Mouse (Mus musculus) midbrain, embryonic 16.5 days (tissue): ENCODE measurements at regions not wholly inside any gene's neighbourhood (a gene's known extent, or its start where the extent isn't known, plus 50 kb on each side); places are given as distances from the start of the nearest gene placed in this dataset.
"Not testable (repeated sequence)": the region's sequence is repeated elsewhere in the genome, so short reads cannot be mapped to it uniquely, and the experiment has no call there.

Source experiments
- ATAC-seq: fragments of 200-750 bp; cut with Nextera tagmentation; 2 replicates; pipeline ENCODE4 v1.8.0; 2017; ENCODE audit warnings: moderate TSS enrichment
- H3K27ac ChIP-seq: fragments of 300-500 bp; sonication (generic); 2 replicates; pipeline ENCODE4 v1.5.1; 2014; ENCODE audit warnings: mild to moderate bottlenecking, low read length, mixed read lengths
- H3K27me3 ChIP-seq: fragments of 300-500 bp; sonication (generic); 2 replicates; pipeline ENCODE4 v1.6.1; 2014; ENCODE audit warnings: low read depth, low read length, mixed read lengths; ENCODE audit not compliant: control insufficient read depth, insufficient read depth
- H3K36me3 ChIP-seq: fragments of 300-500 bp; sonication (generic); 2 replicates; pipeline ENCODE4 v1.6.1; 2014; ENCODE audit warnings: mild to moderate bottlenecking, low read length, moderate library complexity, mixed read lengths; ENCODE audit not compliant: control insufficient read depth, insufficient read depth
- H3K4me1 ChIP-seq: fragments of 300-500 bp; sonication (generic); 2 replicates; pipeline ENCODE4 v1.6.1; 2014; ENCODE audit warnings: mild to moderate bottlenecking, low read length, mixed read lengths; ENCODE audit not compliant: control insufficient read depth, insufficient read depth
- H3K4me2 ChIP-seq: fragments of 300-500 bp; sonication (generic); 2 replicates; pipeline ENCODE4 v1.6.1; 2014; ENCODE audit warnings: mild to moderate bottlenecking, low read length, mixed read lengths
- H3K4me3 ChIP-seq: fragments of 300-500 bp; sonication (generic); 2 replicates; pipeline ENCODE4 v1.5.1; 2014; ENCODE audit warnings: low read depth, mild to moderate bottlenecking, low read length, moderate library complexity, mixed read lengths
- H3K9ac ChIP-seq: fragments of 300-500 bp; sonication (generic); 2 replicates; pipeline ENCODE4 v1.6.1; 2014; ENCODE audit warnings: low read depth, low read length, mixed read lengths
- H3K9me3 ChIP-seq: fragments of 300-500 bp; sonication (generic); replicated peaks from 2 replicates; pipeline ENCODE4 v1.6.1; 2014; ENCODE audit warnings: mild to moderate bottlenecking, low read length, mixed read lengths; ENCODE audit not compliant: control insufficient read depth, poor library complexity, severe bottlenecking
- WGBS: fragments of 180-500 bp; shearing (Covaris S2); extraction: QIAGEN DNeasy Blood & Tissue Kit; methylation state at CpG from one replicate; pipeline ENCODE4 v1.1.7; 2014; 5-methylcytosine and 5-hydroxymethylcytosine counted together

DNA sequence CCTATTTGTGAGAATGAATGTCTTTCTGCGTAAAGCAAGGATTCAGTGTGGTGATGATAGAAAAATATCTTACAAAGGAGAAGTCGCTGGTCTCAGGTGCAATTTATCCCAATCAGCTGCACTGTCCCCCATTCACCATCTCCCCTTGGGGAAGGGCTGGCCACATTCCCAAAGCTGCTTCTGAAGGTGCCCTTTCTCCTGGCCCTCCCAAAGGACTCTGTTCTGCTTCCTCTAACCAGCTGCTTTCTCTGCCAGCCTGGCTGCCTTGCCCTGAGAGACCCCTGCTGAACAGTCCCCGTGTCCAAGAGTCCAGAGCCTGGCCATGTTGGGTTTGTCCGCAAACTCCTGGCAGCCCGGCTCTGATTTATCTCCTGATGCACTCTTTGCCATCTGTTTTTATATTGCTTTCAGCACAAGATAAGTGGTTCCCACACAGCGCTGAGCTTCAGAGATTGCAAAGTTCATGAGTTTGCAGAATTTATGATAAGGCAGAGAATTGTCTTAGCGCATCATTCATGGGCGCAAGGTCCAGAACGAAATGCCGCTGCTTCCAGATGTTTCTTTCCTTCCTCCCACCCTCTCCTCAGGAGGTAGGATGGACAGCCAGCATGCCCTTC lies 102.2 kb upstream of the Nxpe4 start:
- Histone ChIP-seq H3K27me3 (no peaks in the 10 kb centered on the region), H3K4me3 (no peak overlapping the region), H3K27ac (no peak overlapping the region), H3K9me3 (no peaks in the 10 kb centered on the region), H3K36me3 (no peaks in the 10 kb centered on the region), H3K4me2 (no peak overlapping the region), H3K4me1 (no peaks in the 10 kb centered on the region), H3K9ac (no peak overlapping the region)
- no peak for ATAC-seq
- 88% methylated on average over 10 of the region's 10 CpGs for whole genome bisulfite sequencing

DNA sequence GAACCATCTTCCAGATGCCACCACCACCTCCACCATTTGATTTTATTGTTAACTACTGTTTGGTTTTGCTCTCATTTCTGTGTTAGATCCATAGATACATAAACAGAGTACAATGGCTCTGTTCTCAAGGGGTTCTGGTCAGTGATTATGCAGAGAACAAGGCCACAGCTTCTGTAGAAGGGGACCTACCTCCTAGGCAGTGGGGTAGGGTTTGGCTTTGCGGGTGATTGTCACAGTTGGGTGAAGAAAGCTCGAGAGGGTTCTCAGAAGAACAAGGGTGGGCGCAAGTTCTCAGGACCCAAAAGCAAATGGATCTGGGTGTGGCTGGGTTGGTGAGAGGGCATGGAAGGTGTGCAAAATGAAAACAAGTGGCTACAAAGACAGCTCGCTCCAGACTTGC lies 100.8 kb upstream of the Nxpe4 start:
- Histone ChIP-seq H3K36me3 (no peaks in the 10 kb centered on the region), H3K27ac (no peak overlapping the region), H3K4me3 (no peak overlapping the region), H3K4me1 (no peaks in the 10 kb centered on the region), H3K4me2 (no peak overlapping the region), H3K9me3 (no peaks in the 10 kb centered on the region), H3K9ac (no peak overlapping the region), H3K27me3 (no peaks in the 10 kb centered on the region)
- no peak for ATAC-seq
- WGBS, result 90% methylated on average over 4 of the region's 4 CpGs

DNA sequence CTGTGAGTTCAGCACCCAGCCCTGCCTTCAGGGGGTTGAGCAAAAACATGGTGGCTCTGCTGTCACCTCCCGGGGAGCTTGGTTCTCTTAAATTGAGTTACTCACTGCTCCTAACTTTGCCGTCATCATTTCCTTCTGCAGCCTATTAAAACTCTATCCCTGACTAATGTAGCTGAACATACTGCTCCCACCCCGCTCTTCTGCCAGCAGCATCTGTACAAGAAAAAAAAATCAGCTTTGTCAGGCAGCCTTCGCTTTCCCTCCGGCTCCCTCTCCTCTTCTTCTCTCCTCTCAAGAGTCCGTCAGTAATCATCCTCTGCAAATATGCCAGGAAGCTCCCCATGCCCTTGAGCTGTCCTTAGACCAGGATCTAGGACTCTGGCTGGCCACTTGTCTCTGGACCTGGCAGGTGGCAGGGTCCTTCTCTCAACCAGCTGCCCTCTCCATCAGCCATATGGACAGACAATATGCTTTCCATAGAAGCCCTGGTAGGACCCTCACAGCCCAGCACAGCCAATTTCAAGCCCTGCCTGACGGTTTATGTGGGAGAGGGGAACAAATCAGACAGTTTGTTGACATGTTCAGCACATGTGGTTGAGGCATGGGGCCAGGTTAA lies 95.0 kb upstream of the Nxpe4 start:
- Histone ChIP-seq H3K9ac (no peak overlapping the region), H3K27me3 (no peaks in the 10 kb centered on the region), H3K4me1 (no peaks in the 10 kb centered on the region), H3K27ac (no peak overlapping the region), H3K9me3 (no peaks in the 10 kb centered on the region), H3K36me3 (no peaks in the 10 kb centered on the region), H3K4me2 (no peak overlapping the region), H3K4me3 (no peak overlapping the region)
- 69% methylated on average over 7 of the region's 7 CpGs for WGBS
- no peak for ATAC-seq

DNA sequence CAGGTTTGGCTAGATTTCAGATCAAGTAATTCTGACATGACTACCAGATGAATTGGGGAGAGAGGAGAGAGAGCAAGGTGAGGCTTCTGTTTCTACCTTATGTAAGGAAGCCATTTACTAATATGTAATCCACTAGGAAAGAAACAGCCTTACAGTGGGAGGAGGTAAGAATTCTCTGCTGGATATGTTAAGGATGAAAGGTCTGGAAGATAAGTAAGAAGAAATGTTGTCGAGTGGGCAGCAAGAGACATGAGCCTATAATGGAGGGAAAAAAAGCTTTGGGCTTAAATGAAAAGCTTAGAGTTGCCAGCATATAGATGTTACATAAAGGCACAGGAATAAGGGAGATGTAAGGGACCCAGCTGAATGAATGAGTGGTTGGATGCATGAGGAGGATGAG lies 89.2 kb upstream of the Nxpe4 start:
- Histone ChIP-seq H3K4me1 (no peaks in the 10 kb centered on the region), H3K9me3 (no peaks in the 10 kb centered on the region), H3K9ac (no peak overlapping the region), H3K36me3 (no peaks in the 10 kb centered on the region), H3K4me3 (no peak overlapping the region), H3K4me2 (no peak overlapping the region), H3K27me3 (no peaks in the 10 kb centered on the region), H3K27ac (no peak overlapping the region)
- 82% methylated on average over 1 of the region's 1 CpGs for WGBS
- no peak for ATAC-seq

DNA sequence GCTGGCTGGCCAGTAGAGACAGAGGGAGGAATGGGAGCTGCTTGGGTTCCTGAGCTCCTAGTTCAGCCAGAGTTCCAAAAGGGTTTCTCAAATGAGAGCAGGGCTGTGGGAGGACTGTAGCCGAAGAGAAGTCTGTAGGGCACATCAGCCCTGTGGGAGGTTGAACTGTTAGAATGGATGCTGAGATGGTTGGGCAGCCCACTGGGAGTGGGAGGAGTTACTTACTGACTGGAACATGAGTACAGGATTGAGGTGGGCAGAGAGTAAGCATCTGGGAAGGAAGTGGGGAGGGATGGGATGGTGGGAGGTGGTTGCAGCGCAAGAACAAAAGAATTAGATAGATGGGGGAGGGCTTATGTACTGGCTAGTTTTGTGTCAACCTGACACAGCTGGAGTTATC lies 88.7 kb upstream of the Nxpe4 start:
- no peak overlapping the region for H3K27ac ChIP-seq
- 63% methylated on average over 2 of the region's 2 CpGs for WGBS
- no peak overlapping the region for H3K9ac ChIP-seq
- H3K4me1 ChIP-seq, result no peaks in the 10 kb centered on the region
- H3K27me3 ChIP-seq, result no peaks in the 10 kb centered on the region
- no peak for ATAC-seq
- no peak overlapping the region for H3K4me2 ChIP-seq
- no peaks in the 10 kb centered on the region for H3K9me3 ChIP-seq
- no peaks in the 10 kb centered on the region for H3K36me3 ChIP-seq
- no peak overlapping the region for H3K4me3 ChIP-seq

DNA sequence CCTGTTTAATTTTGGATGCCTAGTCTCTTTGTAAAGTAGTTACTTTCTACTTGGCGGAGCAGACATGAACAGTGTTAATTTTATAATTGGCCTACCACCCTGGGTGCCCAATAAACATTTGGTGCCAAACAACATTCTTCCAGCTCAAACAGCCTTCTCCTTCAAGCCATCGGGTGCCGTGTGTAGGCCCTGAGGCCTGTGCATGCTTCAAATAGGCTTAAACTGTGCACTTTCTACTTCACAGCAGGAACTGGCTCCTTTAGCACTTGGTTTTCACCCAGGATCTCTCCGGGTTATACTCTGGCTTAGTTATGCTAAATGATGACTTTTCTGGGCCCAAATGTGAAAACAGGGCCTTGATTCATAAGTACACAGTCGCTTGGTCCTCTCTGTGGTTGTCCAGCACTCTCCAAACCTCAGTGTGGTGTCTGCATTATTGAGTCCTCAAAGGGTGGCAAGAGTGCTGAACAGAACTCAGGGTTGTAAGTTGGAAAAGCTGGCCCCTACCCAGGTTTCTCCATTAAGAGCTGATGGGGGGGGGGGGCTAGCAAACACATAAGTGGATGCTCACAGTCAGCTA lies 86.1 kb upstream of the Nxpe4 start:
- H3K27ac ChIP-seq, result no peak overlapping the region
- 60% methylated on average over 5 of the region's 5 CpGs for WGBS
- ATAC-seq, result no peak
- no peaks in the 10 kb centered on the region for H3K27me3 ChIP-seq
- no peak overlapping the region for H3K4me2 ChIP-seq
- no peaks in the 10 kb centered on the region for H3K4me1 ChIP-seq
- no peak overlapping the region for H3K9ac ChIP-seq
- no peaks in the 10 kb centered on the region for H3K9me3 ChIP-seq
- no peaks in the 10 kb centered on the region for H3K36me3 ChIP-seq
- no peak overlapping the region for H3K4me3 ChIP-seq

DNA sequence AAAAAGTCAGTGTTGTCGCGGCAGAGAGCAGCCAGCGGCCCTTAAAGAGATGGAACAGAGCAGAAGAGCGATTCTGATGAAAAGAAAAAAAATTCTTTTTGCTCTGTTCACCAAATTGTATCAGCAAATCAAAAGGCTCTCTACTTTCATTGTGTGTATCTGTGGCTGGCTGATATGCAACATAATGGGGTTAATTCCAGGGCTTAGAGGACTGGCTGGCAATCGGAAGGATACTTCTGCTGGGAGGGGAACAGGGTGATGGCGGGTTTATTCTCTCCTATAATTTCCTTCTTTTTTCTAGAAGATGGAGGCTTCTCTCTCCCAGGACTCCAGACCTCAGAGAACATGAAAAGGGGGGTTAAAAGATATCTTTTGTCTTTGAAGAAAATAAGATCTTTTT lies 79.4 kb upstream of the Nxpe4 start:
- Histone ChIP-seq H3K9ac (no peak overlapping the region), H3K9me3 (no peaks in the 10 kb centered on the region), H3K4me3 (no peak overlapping the region), H3K27me3 (no peaks in the 10 kb centered on the region), H3K36me3 (no peaks in the 10 kb centered on the region), H3K4me1 (peaks cover 8% of the 10 kb centered on the region; the same call in 1 of the 2 replicates), H3K27ac (peak overlapping the region; percentile 10; the same call in 1 of the 2 replicates), H3K4me2 (no peak overlapping the region)
- 14% methylated on average over 6 of the region's 6 CpGs for WGBS
- ATAC-seq, result no peak

DNA sequence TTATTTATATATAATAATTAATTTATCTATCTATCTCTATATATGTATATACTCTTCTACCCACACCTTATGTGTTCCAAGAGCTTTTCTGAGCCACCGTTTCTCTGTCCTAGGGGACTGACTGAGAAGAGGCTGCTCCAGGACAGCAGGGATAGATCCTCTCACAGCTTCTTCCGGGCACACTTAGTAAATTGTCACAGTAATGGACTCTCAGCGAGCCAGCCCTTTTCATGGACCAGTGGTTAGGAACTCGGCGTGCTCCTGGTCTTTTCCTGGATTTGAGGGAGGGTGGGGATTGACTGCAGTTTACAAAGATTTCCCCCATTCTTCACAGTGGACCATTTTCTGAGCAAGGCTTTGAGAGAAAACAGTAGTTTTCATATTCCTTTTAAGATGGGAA lies 77.6 kb upstream of the Nxpe4 start:
- 42% methylated on average over 5 of the region's 5 CpGs for WGBS
- H3K4me3 ChIP-seq, H3K4me2 ChIP-seq, H3K9me3 ChIP-seq, H3K36me3 ChIP-seq, H3K9ac ChIP-seq, H3K27me3 ChIP-seq, H3K27ac ChIP-seq, H3K4me1 ChIP-seq, ATAC-seq: not testable (repeated sequence)

DNA sequence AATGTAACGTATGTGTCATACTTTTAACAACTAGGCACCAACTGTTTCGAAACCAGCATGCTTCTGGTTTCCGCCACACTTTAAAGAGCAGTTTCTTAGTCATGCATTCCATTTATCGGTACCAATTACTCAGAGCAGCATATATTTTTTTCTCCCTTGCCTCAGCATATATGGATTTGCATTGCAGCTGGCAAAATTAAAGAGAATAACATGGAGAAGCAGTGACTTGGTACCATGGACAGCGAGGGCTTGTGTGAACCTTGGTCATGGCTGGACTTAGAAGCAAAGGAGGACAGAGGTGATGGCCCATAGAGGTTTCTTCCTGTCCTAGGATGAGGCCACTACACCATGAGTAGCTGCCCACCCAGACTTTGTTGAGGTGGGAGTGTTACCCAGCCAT lies 72.2 kb upstream of the Nxpe4 start:
- no peak overlapping the region for H3K9ac ChIP-seq

More for the DNA sequence above, 72.2 kb upstream of the Nxpe4 start:
- no peak overlapping the region for H3K27ac ChIP-seq
- ATAC-seq, result no peak
- 92% methylated on average over 5 of the region's 5 CpGs for WGBS
- H3K4me1 ChIP-seq, result peaks cover 6% of the 10 kb centered on the region; the same call in 1 of the 2 replicates
- no peak overlapping the region for H3K4me2 ChIP-seq
- no peaks in the 10 kb centered on the region for H3K36me3 ChIP-seq
- H3K4me3 ChIP-seq, result no peak overlapping the region
- no peaks in the 10 kb centered on the region; the same call in 1 of the 2 replicates for H3K27me3 ChIP-seq
- H3K9me3 ChIP-seq, result no peaks in the 10 kb centered on the region
